Mouse (Mus musculus): Measurements from ENCODE around the gene Cyp2t4.

DNA sequence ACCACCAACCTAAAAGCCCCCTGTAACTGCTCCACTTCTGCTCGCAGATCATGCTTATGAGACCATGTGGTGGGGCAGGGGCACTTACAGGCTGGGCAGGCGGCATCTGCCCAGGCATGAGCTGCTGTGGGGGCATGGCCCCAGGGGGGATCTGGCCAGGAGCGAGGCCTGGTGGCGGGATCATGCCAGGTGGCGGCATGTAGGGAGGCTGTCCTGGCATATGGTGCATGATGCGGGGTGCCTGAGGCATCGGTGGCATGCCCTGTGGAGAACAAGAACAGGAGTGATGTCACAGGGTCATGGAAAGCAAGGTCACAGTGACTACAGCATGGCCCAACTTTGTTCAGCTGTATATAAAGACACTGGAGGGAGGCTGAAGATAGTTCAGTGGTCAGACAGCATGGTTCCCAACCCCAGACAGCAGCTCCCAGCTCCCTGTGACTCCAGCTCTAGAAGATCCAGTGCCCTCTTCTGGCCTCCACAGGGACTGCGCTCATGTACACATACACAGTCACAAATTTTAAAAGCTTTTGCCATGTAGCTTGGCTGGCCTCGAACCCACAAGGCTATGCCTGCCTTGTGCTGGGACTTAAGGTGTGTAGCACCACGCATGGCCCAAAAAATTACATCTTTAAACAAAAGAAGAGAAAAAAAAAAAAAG lies 35.9 kb downstream of the Cyp2t4 start:
- TF ChIP-seq CTCF (IDR thresholded peaks at IDR 0.05; ENCODE audit: low read depth), result peak; percentile 24
- TF ChIP-seq EP300 (IDR thresholded peaks at IDR 0.05; ENCODE audit: low read depth), result no peak

Measured in heart, postnatal 0 days (tissue).